Comparison of ENCODE assay signal across 8 mouse cellular contexts in genomic region chrX:85775879-85776543, GRCm38 (mm10). TPM values are rescaled to one million over a fixed set of nuclear protein-coding genes. Genes with fewer than 3 reads are reported as not detected.
DNase-seq lines count a peak whose midpoint lies in the region; ATAC-seq and TF ChIP-seq lines count a peak whose summit lies in the region.

No protein-coding gene starts in this region.

- 18% methylated on average over 22 of the region's 22 CpGs for WGBS in hindbrain, embryonic 10.5 days
- 20% methylated on average over 21 of the region's 22 CpGs for WGBS in liver, postnatal 0 days (ENCODE audit: insufficient replicate concordance)
- 20% methylated on average over 22 of the region's 22 CpGs for WGBS in stomach, embryonic 14.5 days

- no peaks in the 10 kb centered on the region for H3K4me1 ChIP-seq in cortical plate, adult 2 months (ENCODE audit: control insufficient read depth, insufficient read depth, low read length)
- H3K4me1 ChIP-seq in hindbrain, embryonic 10.5 days (replicated peaks): no peaks in the 10 kb centered on the region
- H3K4me1 ChIP-seq in liver, postnatal 0 days (ENCODE audit: insufficient read depth): no peaks in the 10 kb centered on the region
- no peaks in the 10 kb centered on the region for H3K4me1 ChIP-seq in stomach, embryonic 14.5 days (ENCODE audit: control insufficient read depth, insufficient read depth, low read length)

- H3K4me2 ChIP-seq in liver, postnatal 0 days (ENCODE audit: low read depth, low read length): peak overlapping the region; percentile 72
- peak overlapping the region; percentile 53 for H3K4me2 ChIP-seq in stomach, embryonic 14.5 days (replicated peaks; ENCODE audit: low read depth, low read length)

- peak overlapping the region; percentile 51 for H3K27ac ChIP-seq in cortical plate, adult 2 months (ENCODE audit: insufficient read depth, low read length)
- H3K27ac ChIP-seq in hindbrain, embryonic 10.5 days: peak overlapping the region; percentile 84
- peak overlapping the region; percentile 87 for H3K27ac ChIP-seq in liver, postnatal 0 days (ENCODE audit: low read depth)
- no peak overlapping the region for H3K27ac ChIP-seq in stomach, embryonic 14.5 days (ENCODE audit: low read length)

- H3K9me3 ChIP-seq in hindbrain, embryonic 10.5 days: no peaks in the 10 kb centered on the region
- no peaks in the 10 kb centered on the region for H3K9me3 ChIP-seq in liver, postnatal 0 days (ENCODE audit: low read length)
- H3K9me3 ChIP-seq in stomach, embryonic 14.5 days (ENCODE audit: control insufficient read depth, low read depth, low read length): no peaks in the 10 kb centered on the region

- DNase-seq in layer of hippocampus, adult 18-20 months (ENCODE audit: low spot score in 2 of 2): peak; percentile 1 to 15
- DNase-seq in layer of hippocampus, adult 9-10 months (ENCODE audit: low spot score): no peak
- peak; percentile 47 for DNase-seq in MEL-GATA-1-ER (ENCODE audit: extremely low read depth, low read depth)
- DNase-seq in hindbrain, embryonic 10.5 days (ENCODE audit: low spot score): no peak
- DNase-seq in liver, postnatal 0 days: no peak
- no peak for DNase-seq in kidney, postnatal 14 days

- peak overlapping the region; percentile 100 for H3K4me3 ChIP-seq in cortical plate, adult 2 months (ENCODE audit: insufficient read depth, low read length)
- H3K4me3 ChIP-seq in hindbrain, embryonic 10.5 days: peak overlapping the region; percentile 57
- peak overlapping the region; percentile 58 for H3K4me3 ChIP-seq in liver, postnatal 0 days (ENCODE audit: low read depth, low read length)
- peak overlapping the region; percentile 41 for H3K4me3 ChIP-seq in stomach, embryonic 14.5 days (ENCODE audit: low read depth, low read length)

- TF ChIP-seq POLR2A in cortical plate, adult 2 months (IDR thresholded peaks at IDR 0.05; ENCODE audit: extremely low read depth, insufficient read depth, low read length): no peak

- H3K36me3 ChIP-seq in hindbrain, embryonic 10.5 days: no peaks in the 10 kb centered on the region
- no peaks in the 10 kb centered on the region for H3K36me3 ChIP-seq in liver, postnatal 0 days (replicated peaks; ENCODE audit: insufficient read depth, low read length)
- no peaks in the 10 kb centered on the region for H3K36me3 ChIP-seq in stomach, embryonic 14.5 days (ENCODE audit: control insufficient read depth, insufficient read depth, low read length)

- no peak for TF ChIP-seq EP300 in liver, postnatal 0 days (IDR thresholded peaks at IDR 0.05; ENCODE audit: low read depth)

- H3K27me3 ChIP-seq in hindbrain, embryonic 10.5 days (ENCODE audit: insufficient read depth, poor library complexity, severe bottlenecking): no peaks in the 10 kb centered on the region
- H3K27me3 ChIP-seq in liver, postnatal 0 days (ENCODE audit: insufficient read depth, low read length): no peaks in the 10 kb centered on the region
- H3K27me3 ChIP-seq in stomach, embryonic 14.5 days (ENCODE audit: control insufficient read depth, insufficient read depth, low read length): no peaks in the 10 kb centered on the region

- no peak for TF ChIP-seq CTCF in cortical plate, adult 2 months (IDR thresholded peaks at IDR 0.05; ENCODE audit: extremely low read depth, insufficient read depth, low read length)
- no peak for TF ChIP-seq CTCF in liver, postnatal 0 days (IDR thresholded peaks at IDR 0.05; ENCODE audit: low read depth)

- peak; percentile 22 for ATAC-seq in liver, postnatal 0 days
- no peak for ATAC-seq in stomach, embryonic 14.5 days (ENCODE audit: insufficient number of reproducible peaks, insufficient read depth, low FRiP score, low read depth)

- H3K9ac ChIP-seq in liver, postnatal 0 days (replicated peaks): peak overlapping the region; percentile 79
- H3K9ac ChIP-seq in stomach, embryonic 14.5 days (replicated peaks; ENCODE audit: low read depth, low read length): peak overlapping the region; percentile 28; the same call in 1 of the 2 replicates

RNA-seq across cellular contexts. Expression of gene Gk, which starts 0.6 kb away (rescaled TPM):
- total RNA-seq in layer of hippocampus, adult 18-20 months (2021): 10 to 100 TPM; 20.6 to 27.5 TPM
- 12.7 and 12.9 TPM in 2 replicates for polyA plus RNA-seq in cortical plate, adult 2 months (2012; rRNA removed)
- polyA plus RNA-seq in hindbrain, embryonic 10.5 days (2016; fragmentation: Nextera tagmentation; extraction: Ambion mirVana): 6.1 and 8.9 TPM in 2 replicates
- polyA plus RNA-seq in liver, postnatal 0 days (2015; fragmentation: Nextera tagmentation; extraction: Ambion mirVana): 53.4 and 56.9 TPM in 2 replicates
- polyA plus RNA-seq in stomach, embryonic 14.5 days (2014; fragmentation: Nextera tagmentation; extraction: Ambion mirVana): 11.2 and 11.5 TPM in 2 replicates

Comparison
In these comparisons a context has a peak if more than half of its experiments do, and no peak if none do; other contexts are left out.
1. DNase-seq: peak in layer of hippocampus, adult 18-20 months (2 of 2) and MEL-GATA-1-ER (single experiment); none in layer of hippocampus, adult 9-10 months (single experiment), hindbrain, embryonic 10.5 days (single experiment), liver, postnatal 0 days (single experiment) and kidney, postnatal 14 days (single experiment).
2. H3K4me3 ChIP-seq: peak in every context shown above with its lines; median percentile 100 in cortical plate, adult 2 months; 58 in liver, postnatal 0 days; 57 in hindbrain, embryonic 10.5 days; 41 in stomach, embryonic 14.5 days.